Mouse (Mus musculus) cerebellum, adult (tissue): ENCODE data around the gene Fgfr2.

Source experiments
- ATAC-seq: cut with Nextera tagmentation; 2 replicates; pipeline ENCODE4 v1.9.2; 2017; ENCODE audit warnings: mild to moderate bottlenecking, moderate library complexity, mixed read lengths; ENCODE audit not compliant: insufficient number of reproducible peaks, low FRiP score, low TSS enrichment

Gene Fgfr2

GRCm38 (mm10) chr7:130332515-130333220, 2790.5 kb downstream of the Fgfr2 start:
- no peak for ATAC-seq

- ATAC-seq, result no peak
These were observed 2795.4 kb downstream of the Fgfr2 start for GRCm38 (mm10) chr7:130327603-130328365.

GRCm38 (mm10) chr7:130325983-130326433, 2797.1 kb downstream of the Fgfr2 start:
- ATAC-seq, result no peak

- ATAC-seq, result no peak
These were observed 2798.3 kb downstream of the Fgfr2 start for GRCm38 (mm10) chr7:130324716-130325401.

GRCm38 (mm10) chr7:130323766-130324165, 2799.4 kb downstream of the Fgfr2 start:
- no peak for ATAC-seq

- peak; percentile 83 for ATAC-seq
These were observed 2803.2 kb downstream of the Fgfr2 start for GRCm38 (mm10) chr7:130319799-130320556.

GRCm38 (mm10) chr7:130316294-130316693, 2806.9 kb downstream of the Fgfr2 start:
- ATAC-seq, result no peak

GRCm38 (mm10) chr7:130315221-130315620, 2807.9 kb downstream of the Fgfr2 start:
- no peak for ATAC-seq

- ATAC-seq, result no peak
These were observed 2808.5 kb downstream of the Fgfr2 start for GRCm38 (mm10) chr7:130314658-130315057.

GRCm38 (mm10) chr7:130311362-130311761, 2811.8 kb downstream of the Fgfr2 start:
- no peak for ATAC-seq

- ATAC-seq, result no peak
These were observed 2814.0 kb downstream of the Fgfr2 start for GRCm38 (mm10) chr7:130309180-130309579.

GRCm38 (mm10) chr7:130307036-130307435, 2816.1 kb downstream of the Fgfr2 start:
- ATAC-seq, result no peak

- no peak for ATAC-seq
These were observed 2818.5 kb downstream of the Fgfr2 start for GRCm38 (mm10) chr7:130304642-130305041.

- no peak for ATAC-seq
These were observed 2819.7 kb downstream of the Fgfr2 start for GRCm38 (mm10) chr7:130303464-130303863.

- no peak for ATAC-seq
These were observed 2822.5 kb downstream of the Fgfr2 start for GRCm38 (mm10) chr7:130300606-130301005.

GRCm38 (mm10) chr7:130298926-130299594, 2824.1 kb downstream of the Fgfr2 start:
- ATAC-seq, result no peak

- ATAC-seq, result no peak
These were observed 2832.0 kb downstream of the Fgfr2 start for GRCm38 (mm10) chr7:130291179-130291578.

- ATAC-seq, result no peak
These were observed 2833.7 kb downstream of the Fgfr2 start for GRCm38 (mm10) chr7:130289428-130289790.

- no peak for ATAC-seq
These were observed 2834.3 kb downstream of the Fgfr2 start for GRCm38 (mm10) chr7:130288719-130289427.
